Mouse (Mus musculus): ENCODE measurements around the gene Rbks. TPM values are rescaled to one million over a fixed set of nuclear protein-coding genes. Genes with fewer than 3 reads are reported as not detected.

Rbks gene
- polyA plus RNA-seq, 1 experiment = 9.6 TPM

GRCm38 (mm10) chr5:31669984-31670383, 27.4 kb downstream of the Rbks start:
- H3K4me1 ChIP-seq (ENCODE audit: control insufficient read depth, insufficient read depth, low read length) = no peaks in the 10 kb centered on the region
- no peak overlapping the region for H3K27ac ChIP-seq (ENCODE audit: control insufficient read depth, insufficient read depth, low read depth, low read length, poor library complexity)
- no peak overlapping the region for H3K4me3 ChIP-seq (replicated peaks; ENCODE audit: control insufficient read depth, low read depth, low read length)
- TF ChIP-seq CTCF (IDR thresholded peaks at IDR 0.05; ENCODE audit: control insufficient read depth, insufficient read depth, low read length) = no peak
- TF ChIP-seq POLR2A (IDR thresholded peaks at IDR 0.05; ENCODE audit: borderline replicate concordance, control insufficient read depth, low read depth, low read length) = no peak
- WGBS = 79% methylated on average over 5 of the region's 5 CpGs

GRCm38 (mm10) chr5:31668325-31668968, 29.0 kb downstream of the Rbks start:
- TF ChIP-seq CTCF (IDR thresholded peaks at IDR 0.05; ENCODE audit: control insufficient read depth, insufficient read depth, low read length) = no peak
- TF ChIP-seq POLR2A (IDR thresholded peaks at IDR 0.05; ENCODE audit: borderline replicate concordance, control insufficient read depth, low read depth, low read length) = no peak
- H3K4me3 ChIP-seq (replicated peaks; ENCODE audit: control insufficient read depth, low read depth, low read length) = no peak overlapping the region
- 92% methylated on average over 13 of the region's 13 CpGs for WGBS

GRCm38 (mm10) chr5:31666176-31666575, 31.3 kb downstream of the Rbks start:
- no peak overlapping the region for H3K27ac ChIP-seq (ENCODE audit: control insufficient read depth, insufficient read depth, low read depth, low read length, poor library complexity)
- H3K4me1 ChIP-seq (ENCODE audit: control insufficient read depth, insufficient read depth, low read length) = no peaks in the 10 kb centered on the region
- TF ChIP-seq POLR2A (IDR thresholded peaks at IDR 0.05; ENCODE audit: borderline replicate concordance, control insufficient read depth, low read depth, low read length) = no peak
- no peak for TF ChIP-seq CTCF (IDR thresholded peaks at IDR 0.05; ENCODE audit: control insufficient read depth, insufficient read depth, low read length)
- 60% methylated on average over 1 of the region's 1 CpGs for WGBS
- H3K4me3 ChIP-seq (replicated peaks; ENCODE audit: control insufficient read depth, low read depth, low read length) = no peak overlapping the region

More at GRCm38 (mm10) chr5:31668325-31668968, 29.0 kb downstream of the Rbks start:
- no peaks in the 10 kb centered on the region for H3K4me1 ChIP-seq (ENCODE audit: control insufficient read depth, insufficient read depth, low read length)
- H3K27ac ChIP-seq (ENCODE audit: control insufficient read depth, insufficient read depth, low read depth, low read length, poor library complexity) = no peak overlapping the region

GRCm38 (mm10) chr5:31655688-31656190, 41.7 kb downstream of the Rbks start:
- Histone ChIP-seq H3K4me3 (replicated peaks; ENCODE audit: control insufficient read depth, low read depth, low read length) (no peak overlapping the region), H3K27ac (ENCODE audit: control insufficient read depth, insufficient read depth, low read depth, low read length, poor library complexity) (no peak overlapping the region), H3K4me1 (ENCODE audit: control insufficient read depth, insufficient read depth, low read length) (no peaks in the 10 kb centered on the region; the same call in 1 of the 2 replicates)
- WGBS = 84% methylated on average over 1 of the region's 1 CpGs
- TF ChIP-seq POLR2A (IDR thresholded peaks at IDR 0.05; ENCODE audit: borderline replicate concordance, control insufficient read depth, low read depth, low read length) (no peak), CTCF (IDR thresholded peaks at IDR 0.05; ENCODE audit: control insufficient read depth, insufficient read depth, low read length) (no peak)

GRCm38 (mm10) chr5:31650518-31651288, 46.7 kb downstream of the Rbks start:
- Histone ChIP-seq H3K4me3 (replicated peaks; ENCODE audit: control insufficient read depth, low read depth, low read length) (no peak overlapping the region), H3K27ac (ENCODE audit: control insufficient read depth, insufficient read depth, low read depth, low read length, poor library complexity) (peak overlapping the region; percentile 74; the same call in 1 of the 2 replicates), H3K4me1 (ENCODE audit: control insufficient read depth, insufficient read depth, low read length) (no peaks in the 10 kb centered on the region; the same call in 1 of the 2 replicates)
- 48% methylated on average over 2 of the region's 2 CpGs for WGBS
- TF ChIP-seq POLR2A (IDR thresholded peaks at IDR 0.05; ENCODE audit: borderline replicate concordance, control insufficient read depth, low read depth, low read length) (no peak), CTCF (IDR thresholded peaks at IDR 0.05; ENCODE audit: control insufficient read depth, insufficient read depth, low read length) (no peak)

- TF ChIP-seq POLR2A (IDR thresholded peaks at IDR 0.05; ENCODE audit: borderline replicate concordance, control insufficient read depth, low read depth, low read length) = no peak
- no peak for TF ChIP-seq CTCF (IDR thresholded peaks at IDR 0.05; ENCODE audit: control insufficient read depth, insufficient read depth, low read length)
- H3K4me3 ChIP-seq (replicated peaks; ENCODE audit: control insufficient read depth, low read depth, low read length) = no peak overlapping the region
- no peaks in the 10 kb centered on the region; the same call in 1 of the 2 replicates for H3K4me1 ChIP-seq (ENCODE audit: control insufficient read depth, insufficient read depth, low read length)
- no peak overlapping the region; the same call in 1 of the 2 replicates for H3K27ac ChIP-seq (ENCODE audit: control insufficient read depth, insufficient read depth, low read depth, low read length, poor library complexity)
- WGBS = 81% methylated on average over 2 of the region's 2 CpGs
These were observed 50.1 kb downstream of the Rbks start for GRCm38 (mm10) chr5:31647327-31647726.

- H3K27ac ChIP-seq (ENCODE audit: control insufficient read depth, insufficient read depth, low read depth, low read length, poor library complexity) = no peak overlapping the region
- H3K4me1 ChIP-seq (ENCODE audit: control insufficient read depth, insufficient read depth, low read length) = no peaks in the 10 kb centered on the region; the same call in 1 of the 2 replicates
- 79% methylated on average over 6 of the region's 6 CpGs for WGBS
- no peak for TF ChIP-seq CTCF (IDR thresholded peaks at IDR 0.05; ENCODE audit: control insufficient read depth, insufficient read depth, low read length)
- no peak for TF ChIP-seq POLR2A (IDR thresholded peaks at IDR 0.05; ENCODE audit: borderline replicate concordance, control insufficient read depth, low read depth, low read length)
- H3K4me3 ChIP-seq (replicated peaks; ENCODE audit: control insufficient read depth, low read depth, low read length) = no peak overlapping the region
These were observed 50.9 kb downstream of the Rbks start for GRCm38 (mm10) chr5:31646574-31646973.

GRCm38 (mm10) chr5:31645798-31646197, 51.6 kb downstream of the Rbks start:
- no peak for TF ChIP-seq POLR2A (IDR thresholded peaks at IDR 0.05; ENCODE audit: borderline replicate concordance, control insufficient read depth, low read depth, low read length)
- TF ChIP-seq CTCF (IDR thresholded peaks at IDR 0.05; ENCODE audit: control insufficient read depth, insufficient read depth, low read length) = no peak
- no peak overlapping the region for H3K27ac ChIP-seq (ENCODE audit: control insufficient read depth, insufficient read depth, low read depth, low read length, poor library complexity)
- H3K4me3 ChIP-seq (replicated peaks; ENCODE audit: control insufficient read depth, low read depth, low read length) = no peak overlapping the region
- 90% methylated on average over 6 of the region's 6 CpGs for WGBS
- peaks cover 2% of the 10 kb centered on the region; the same call in 1 of the 2 replicates for H3K4me1 ChIP-seq (ENCODE audit: control insufficient read depth, insufficient read depth, low read length)
